Mouse (Mus musculus): Measurements from ENCODE around the gene Cyb5rl.
"Not testable (repeated sequence)": the region's sequence is repeated elsewhere in the genome, so short reads cannot be mapped to it uniquely, and the experiment has no call there.

Cyb5rl gene

DNA sequence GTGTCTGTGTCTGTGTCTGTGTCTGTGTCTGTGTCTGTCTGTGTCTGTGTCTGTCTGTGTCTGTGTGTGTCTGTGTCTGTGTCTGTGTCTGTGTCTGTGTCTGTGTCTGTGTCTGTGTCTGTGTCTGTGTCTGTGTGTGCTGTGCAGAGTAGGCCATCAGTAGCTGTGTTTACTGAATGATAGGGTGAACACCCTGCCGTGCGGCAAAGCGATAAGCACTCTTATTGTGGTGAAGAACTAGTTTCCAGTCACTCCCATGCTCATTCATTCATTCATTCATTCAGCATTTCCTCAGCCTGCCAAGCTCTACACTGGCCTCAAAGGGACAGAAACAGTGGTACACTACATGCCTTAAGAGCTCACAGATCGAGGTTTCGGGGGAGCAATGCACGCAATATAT lies 42.4 kb downstream of the Cyb5rl start:
- DNase-seq (ENCODE audit: low read depth, low spot score) = not testable (repeated sequence)

DNA sequence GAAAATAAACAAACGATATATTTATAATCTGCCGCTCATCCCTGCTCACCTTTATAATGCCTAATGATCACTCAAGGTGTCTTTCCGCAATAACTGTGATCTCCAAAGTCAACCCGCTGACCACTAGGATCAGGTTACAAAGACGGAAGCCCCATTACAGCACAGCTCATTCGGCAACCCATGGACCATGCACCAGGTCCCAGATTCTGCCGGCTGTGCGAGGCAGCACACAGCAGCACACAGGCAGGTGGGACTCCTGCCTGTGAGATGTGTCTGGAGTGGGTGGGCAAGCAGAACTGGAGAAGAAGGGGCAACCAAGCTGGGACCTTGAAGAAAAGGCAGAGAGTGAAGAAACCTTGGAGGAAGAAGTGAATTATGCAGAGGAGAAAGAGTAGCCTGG lies 47.5 kb downstream of the Cyb5rl start:
- no peak for DNase-seq (ENCODE audit: low read depth, low spot score)

DNA sequence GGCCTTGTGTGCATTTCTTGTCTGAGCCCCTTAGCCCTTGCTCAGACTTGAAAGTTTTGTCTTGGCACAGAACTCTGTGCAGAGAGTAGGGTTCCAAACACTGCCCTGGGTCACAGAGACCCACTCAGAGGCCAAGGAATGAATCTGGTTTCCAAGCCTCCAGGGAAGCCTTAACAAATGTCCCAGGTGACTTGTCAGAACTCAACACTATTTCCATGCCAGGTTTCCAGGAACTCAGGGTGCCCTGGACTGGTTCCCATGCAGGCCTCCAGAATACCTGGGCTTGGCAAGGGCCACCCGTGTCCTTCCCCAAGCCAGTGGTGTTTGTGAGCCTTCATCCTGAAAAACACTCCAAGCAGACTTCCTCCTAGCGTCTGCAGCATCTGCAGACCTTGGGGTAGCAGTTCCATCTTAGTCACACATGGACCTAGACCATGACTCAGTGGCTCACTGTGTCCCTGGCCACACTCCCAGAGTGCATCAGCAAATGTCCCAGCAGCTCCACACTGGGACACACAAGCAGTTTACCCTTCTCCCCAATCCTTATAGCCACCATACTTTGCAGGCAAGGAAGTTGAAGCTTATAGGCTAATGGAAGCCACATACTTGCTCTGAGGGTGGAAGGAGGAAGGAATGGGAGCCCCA lies 51.1 kb downstream of the Cyb5rl start:
- no peak for DNase-seq (ENCODE audit: low read depth, low spot score)

DNA sequence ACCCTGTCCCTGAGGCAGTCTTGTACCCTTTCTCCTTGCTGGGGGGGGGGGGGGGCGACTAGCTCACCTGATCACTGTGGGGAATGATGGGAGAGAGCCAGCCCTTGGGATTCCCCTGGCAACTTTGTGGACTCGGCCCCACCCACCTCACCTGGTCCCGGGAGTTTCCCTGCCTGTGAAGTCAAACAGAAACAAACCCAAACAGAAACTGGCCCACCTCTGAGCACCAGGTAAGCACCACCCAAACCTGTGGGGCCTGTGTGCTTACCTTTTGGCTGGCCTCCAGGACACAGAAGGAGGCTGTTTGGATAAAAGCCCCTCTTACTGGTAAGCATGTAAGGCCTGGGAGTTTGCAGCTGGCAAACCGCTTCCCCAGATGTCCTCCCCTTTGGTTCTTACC lies 52.3 kb downstream of the Cyb5rl start:
- DNase-seq (ENCODE audit: low read depth, low spot score) = no peak

DNA sequence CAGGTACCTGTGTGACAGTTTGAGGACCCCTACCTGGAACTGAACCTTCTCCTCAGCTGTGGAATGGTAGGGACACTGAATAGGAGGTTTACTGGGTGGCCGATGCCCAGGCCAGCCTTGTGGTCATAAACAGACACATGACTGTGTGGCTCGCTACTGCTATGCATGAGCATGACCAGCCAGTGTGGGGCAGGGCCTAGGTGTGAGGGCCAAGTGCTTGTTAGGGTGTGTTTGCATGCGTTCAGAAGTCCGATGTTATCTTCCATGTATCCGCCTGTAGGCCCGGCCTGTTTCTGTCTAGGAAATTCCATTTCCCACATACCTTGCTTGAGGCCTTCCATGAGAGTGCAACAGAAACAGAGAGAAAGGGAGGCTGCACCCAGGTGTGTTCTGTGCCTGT lies 53.9 kb downstream of the Cyb5rl start:
- no peak for DNase-seq (ENCODE audit: low read depth, low spot score)

DNA sequence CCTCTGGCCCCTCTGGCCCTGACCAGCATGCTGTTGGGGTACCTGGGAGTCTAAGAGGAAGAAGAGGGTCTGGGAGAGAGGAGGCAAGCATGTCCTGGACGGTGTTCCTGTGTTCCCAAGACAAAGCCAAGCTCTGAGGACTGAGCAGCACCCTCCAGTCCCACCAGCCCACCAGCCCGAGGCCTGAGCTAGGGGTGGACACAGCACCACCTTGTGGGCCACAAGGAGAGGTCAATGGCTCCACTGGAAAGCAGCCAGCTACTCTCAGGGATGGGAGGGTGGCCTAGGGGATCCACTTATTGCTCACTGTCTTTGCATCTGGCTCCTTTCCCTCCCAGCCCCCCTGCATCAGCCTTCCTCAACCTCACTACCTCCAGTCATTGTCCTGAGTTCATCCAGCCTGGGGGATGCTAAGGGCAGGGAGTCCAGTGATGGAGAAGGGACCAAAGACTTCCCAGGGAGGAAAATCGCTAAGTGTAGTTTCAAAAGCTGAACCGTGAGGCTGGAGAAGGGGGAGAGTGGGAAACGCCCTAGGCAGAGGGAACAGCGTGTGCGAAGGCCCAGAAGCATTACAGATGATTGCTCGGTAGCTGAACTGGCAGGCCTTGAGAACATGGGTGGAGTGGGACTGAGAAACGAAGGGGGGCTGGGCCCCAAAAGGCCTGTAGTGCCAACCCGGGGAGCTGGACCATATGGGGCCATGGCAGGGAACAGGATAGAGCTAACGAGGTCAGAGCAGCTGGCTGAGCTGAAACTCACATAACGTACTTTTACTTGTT lies 54.6 kb downstream of the Cyb5rl start:
- DNase-seq (ENCODE audit: low read depth, low spot score) = no peak

DNA sequence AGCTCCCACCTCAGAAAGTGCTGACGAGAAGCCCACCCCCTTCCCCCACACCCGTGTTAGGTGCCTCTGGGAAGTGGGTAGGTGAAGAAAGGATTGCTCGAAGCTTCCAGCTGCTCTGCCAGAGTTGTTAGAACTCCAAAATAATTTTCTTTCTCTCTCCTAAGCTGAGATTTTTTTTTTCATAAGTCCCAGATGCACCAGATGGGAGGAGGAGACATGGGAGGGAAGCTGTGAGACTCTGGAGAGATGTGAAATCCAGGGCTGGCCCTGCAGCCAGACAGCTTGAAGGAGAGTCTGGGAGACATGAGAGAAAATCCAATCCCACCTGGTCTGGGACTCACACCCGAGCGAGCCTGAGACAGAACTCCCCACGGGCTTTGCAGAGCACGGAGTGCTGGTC lies 57.6 kb downstream of the Cyb5rl start:
- no peak for DNase-seq (ENCODE audit: low read depth, low spot score)

DNA sequence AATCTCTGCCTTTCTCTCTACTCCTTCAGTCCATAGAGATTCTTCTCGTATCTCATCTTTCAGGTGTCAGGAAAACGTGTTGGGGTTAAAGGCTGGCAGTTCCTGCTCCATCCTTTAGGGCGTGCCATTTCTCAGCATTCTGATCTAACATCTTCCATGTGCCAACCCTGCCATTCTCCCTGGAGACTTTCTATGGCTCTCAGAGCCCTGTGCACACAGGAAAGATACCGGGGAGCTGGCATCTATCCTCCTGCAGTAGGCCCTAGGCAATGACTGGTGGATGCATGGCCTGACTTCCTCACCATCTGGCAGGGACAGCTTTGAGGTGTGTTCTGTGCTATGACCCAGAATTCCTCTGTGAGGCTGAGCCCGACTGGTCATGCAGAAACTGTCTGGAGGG lies 58.3 kb downstream of the Cyb5rl start:
- DNase-seq (ENCODE audit: low read depth, low spot score) = no peak

DNA sequence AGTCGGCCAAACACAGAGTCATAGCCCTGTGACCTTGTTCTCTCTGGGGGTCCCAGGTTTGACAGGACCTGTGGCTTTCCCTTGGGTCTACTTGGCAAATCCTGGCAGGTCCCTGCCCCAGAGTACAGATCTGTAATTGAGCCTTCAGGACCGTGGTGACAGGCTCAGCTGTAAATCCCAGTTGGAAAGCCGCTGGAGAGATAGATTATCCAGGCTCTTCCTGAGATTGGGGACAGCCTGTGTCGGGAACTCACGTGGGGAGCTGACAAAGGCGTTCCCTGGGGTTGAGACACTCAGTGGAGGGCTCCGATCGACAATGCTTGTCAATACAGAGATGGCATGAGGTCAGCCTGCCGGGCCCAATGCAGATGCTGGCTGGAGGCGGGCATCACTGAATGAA lies 59.6 kb downstream of the Cyb5rl start:
- no peak for DNase-seq (ENCODE audit: low read depth, low spot score)

DNA sequence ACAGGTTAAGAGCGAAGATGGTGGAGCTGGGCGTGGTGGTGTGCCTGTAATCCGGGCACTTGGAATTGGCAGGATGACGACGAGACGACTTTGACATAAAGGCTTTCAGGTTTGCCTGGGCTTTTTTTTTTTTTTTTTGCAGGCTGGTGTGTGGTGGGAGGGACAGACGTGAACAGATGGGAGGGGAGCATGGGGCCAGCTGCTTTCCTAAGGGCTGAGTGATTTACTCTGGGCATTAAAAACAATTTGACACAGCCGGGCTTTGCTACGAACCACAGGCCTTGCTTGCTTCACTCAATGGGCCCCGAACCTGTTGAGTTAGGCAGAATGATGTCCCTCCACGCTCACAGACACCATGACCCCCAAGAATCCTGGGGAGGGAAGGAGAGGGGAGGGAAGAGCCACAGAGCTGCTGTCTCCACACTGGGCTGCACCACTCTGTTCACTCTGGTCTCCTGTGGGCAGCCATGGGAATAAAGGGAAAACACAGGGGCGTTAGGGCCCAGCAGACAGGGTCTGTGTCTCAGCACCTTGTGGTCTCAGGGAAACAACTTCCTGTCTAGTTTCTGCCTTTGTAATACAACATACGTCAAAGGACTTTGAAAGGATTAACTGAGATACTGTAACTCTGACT lies 60.2 kb downstream of the Cyb5rl start:
- DNase-seq (ENCODE audit: low read depth, low spot score) = no peak

DNA sequence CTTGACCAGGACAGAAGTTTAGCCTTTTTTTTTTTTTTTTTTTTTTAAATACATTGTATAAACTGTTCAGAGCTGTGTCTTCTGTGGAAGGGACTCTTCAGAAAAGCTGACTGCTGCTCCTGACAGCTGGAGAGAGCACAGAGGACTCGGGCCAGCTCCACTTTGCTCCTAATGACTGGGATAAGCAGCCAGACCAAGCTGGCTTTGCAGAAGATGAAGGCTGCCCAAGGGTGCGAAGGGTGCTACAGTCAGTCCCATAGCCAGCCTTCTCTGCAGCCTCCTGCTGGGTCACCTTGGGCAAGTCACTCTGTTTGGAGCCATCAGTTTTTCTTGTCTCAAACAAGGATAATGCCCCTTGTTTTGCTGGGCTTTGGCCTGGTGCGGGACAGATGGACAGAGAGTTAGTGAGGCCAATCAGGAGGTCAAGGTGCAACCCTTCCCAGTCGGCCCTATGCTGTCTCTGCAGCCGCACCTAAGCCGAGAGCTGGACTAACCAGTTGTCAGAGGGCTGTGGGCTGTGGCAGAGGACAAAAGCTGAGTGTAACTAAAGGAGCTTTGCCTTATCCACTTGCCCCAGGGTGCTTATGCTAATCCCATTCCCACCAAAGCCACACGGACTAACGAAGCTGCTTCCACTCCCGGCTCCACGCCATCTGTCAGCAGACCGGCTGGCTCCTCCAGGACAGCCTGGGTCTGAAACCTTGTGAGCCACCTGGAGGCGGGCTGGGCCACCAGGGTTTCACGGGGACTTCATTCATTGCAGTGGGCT lies 61.3 kb downstream of the Cyb5rl start:
- peak; percentile 90 for DNase-seq (ENCODE audit: low read depth, low spot score)

DNA sequence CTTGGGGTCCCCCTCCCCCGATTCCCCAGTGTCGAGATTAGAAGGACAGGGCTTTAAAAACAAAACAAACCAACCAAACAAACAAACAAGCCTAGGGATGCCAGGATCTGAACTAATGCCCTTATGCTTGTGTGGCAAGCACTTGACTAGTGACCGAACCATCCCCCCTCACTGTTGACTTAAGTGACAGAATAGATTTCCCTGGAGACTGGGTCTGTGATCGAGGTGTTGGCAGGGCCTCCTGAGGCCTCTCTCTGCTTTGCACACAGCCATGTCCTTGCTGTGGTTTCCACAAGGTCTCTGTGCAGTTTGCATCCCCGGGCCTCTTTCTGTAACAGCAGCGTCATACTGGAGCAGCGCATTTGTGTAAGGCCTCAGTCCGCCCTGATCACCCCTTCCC lies 62.6 kb downstream of the Cyb5rl start:
- no peak for DNase-seq (ENCODE audit: low read depth, low spot score)

DNA sequence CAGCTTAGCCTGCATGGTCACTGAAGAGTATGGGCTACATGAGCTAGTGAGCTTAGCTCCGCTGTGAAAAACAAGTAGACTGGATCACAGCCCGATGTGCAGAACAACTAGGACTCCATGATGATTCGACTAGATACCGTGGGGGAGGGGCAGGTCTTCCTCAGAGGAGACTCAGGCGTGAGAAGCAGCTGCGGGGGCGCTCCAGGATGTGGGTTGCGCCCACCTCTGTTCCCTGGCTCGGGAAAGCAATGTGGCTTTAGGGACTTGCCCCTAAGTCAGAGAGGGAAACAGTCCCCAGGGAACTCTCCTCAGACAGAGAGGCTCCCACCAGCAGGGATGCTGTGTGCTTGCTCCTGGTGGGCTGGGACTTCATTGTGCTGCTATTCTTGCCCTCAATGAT lies 63.7 kb downstream of the Cyb5rl start:
- no peak for DNase-seq (ENCODE audit: low read depth, low spot score)

DNA sequence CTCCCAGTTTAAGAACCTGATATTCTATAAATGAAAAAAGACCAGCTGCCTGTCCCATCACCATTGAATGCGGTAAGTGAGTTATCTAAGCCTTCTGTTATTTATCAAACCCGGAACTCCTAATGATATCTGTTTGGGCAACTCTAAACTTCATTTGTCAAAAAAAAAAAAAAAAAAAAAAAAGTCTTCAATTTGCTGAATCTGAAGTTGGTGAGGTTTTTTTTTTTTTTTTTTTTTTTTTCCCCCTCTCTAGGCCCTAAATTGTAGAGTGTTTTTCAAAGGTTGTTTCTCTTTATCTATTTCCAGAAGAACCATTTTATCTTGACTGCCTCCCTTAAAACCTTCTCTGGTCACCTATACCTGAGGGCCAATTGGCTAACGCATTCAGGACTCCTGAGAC lies 68.1 kb downstream of the Cyb5rl start:
- no peak for DNase-seq (ENCODE audit: low read depth, low spot score)

DNA sequence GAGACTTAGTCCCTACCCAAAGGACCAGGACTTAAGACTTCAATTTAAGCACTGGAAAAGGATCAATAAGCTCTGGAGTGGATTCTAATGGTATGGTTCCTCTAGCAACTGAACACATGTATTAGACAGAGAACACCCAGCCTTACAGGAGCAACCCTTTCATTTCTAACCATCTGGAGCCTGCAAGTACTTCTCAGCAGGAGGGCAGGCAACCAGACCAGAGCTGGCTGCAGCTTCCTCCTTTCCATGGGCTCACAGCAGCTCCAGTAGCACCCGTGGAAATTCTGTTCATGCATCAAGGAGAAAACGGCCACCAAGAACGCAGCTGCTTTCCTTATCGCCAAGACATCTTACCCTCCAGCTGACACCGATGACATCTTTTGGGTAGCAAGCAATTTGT lies 68.9 kb downstream of the Cyb5rl start:
- DNase-seq (ENCODE audit: low read depth, low spot score) = no peak

DNA sequence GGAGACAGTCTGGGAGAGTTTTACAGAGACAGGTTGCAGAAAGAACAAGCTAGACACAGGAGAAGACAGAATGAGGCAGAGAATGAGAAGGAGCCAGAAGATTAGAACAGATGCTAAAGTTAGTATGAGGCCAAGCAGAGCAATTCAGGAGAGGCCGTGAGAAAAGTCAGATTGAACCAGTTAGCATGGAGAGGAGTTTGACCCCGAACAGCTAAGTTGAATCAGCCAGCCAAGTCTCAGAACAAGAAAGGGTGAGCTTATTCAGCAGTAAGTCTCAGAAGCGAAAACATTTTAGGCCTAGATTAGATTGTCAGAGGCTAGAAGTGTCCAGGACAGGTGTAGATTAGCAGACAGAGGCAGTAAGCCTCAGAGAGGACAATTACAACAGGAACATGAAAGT lies 69.7 kb downstream of the Cyb5rl start:
- DNase-seq (ENCODE audit: low read depth, low spot score) = no peak

Measured in retina, adult 2 months (tissue).